Mouse (Mus musculus): ENCODE data around the gene Ppil3.

- TF ChIP-seq CTCF (IDR thresholded peaks at IDR 0.05; ENCODE audit: low read depth) (no peak), EP300 (IDR thresholded peaks at IDR 0.05; ENCODE audit: low read depth) (no peak)
These were observed 19.8 kb upstream of the Ppil3 start for GRCm38 (mm10) chr1:58465042-58465441.
